Mouse (Mus musculus): ENCODE measurements at regions not wholly inside any gene's neighbourhood (a gene's known extent, or its start where the extent isn't known, plus 50 kb on each side); places are given as distances from the start of the nearest gene placed in this dataset.

DNA sequence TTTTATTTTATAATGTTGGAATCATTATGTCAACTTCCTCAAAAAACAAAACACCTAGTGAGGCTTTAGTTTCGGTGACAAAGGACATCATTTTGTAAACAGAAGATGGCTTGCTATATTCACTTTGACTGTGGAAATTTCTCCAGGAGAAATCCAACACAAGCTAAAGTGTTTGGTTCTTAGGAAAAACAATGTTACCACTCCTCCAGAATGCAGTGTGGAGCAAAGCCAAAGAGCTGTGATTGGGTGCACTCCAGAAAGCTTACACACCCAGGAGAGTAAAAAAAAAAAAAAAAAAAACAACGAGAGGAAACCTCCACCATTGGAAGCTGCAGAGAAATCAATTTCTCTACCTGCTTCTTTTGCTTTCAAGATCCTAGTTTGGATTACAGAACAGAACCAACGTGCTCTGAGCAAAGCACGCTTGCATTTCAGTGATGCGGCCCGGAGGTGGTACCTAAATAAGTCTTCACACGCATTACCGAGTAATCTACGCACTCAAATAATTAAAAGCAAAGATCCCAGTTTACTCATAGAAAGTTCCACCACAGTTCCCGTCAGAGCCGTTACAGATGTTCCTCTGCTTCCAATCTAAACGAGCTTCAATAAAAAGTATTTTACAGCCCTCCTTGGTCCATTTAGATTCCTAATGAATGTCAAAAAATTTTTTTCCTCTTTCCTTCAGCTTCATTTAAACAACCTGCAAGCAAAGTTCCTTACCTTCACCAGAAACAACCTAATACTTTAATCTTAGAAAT lies 199.5 kb upstream of the Gk2 start:
- Histone ChIP-seq H3K4me3 (no peak overlapping the region), H3K4me1 (no peaks in the 10 kb centered on the region), H3K27ac (replicated peaks) (no peak overlapping the region), H3K9me3 (no peaks in the 10 kb centered on the region), H3K27me3 (replicated peaks) (no peaks in the 10 kb centered on the region), H3K4me2 (no peak overlapping the region), H3K36me3 (no peaks in the 10 kb centered on the region), H3K9ac (no peak overlapping the region)
- ATAC-seq (ENCODE audit: extremely low read depth, insufficient number of reproducible peaks, low FRiP score, low TSS enrichment): no peak
- 82% methylated on average over 12 of the region's 12 CpGs for WGBS

DNA sequence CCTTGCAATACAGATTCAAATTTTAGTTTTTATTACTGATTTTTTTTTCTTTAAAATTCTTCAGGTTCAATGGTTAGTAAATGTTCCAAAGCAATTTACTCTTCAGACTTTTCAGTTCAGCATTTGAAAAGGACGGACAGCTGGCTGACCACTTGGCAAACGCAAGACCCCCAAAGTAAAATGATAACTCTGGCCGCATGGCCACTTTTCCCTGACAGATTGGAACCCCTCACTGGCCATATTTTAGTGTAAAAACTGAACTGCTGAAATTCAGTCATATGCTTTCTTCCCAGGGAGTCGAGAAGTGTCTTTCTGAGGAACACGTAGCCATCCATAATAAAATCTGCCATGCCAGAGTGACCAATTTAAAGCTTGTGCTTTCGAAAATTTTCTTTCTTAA lies 198.4 kb upstream of the Gk2 start:
- Histone ChIP-seq H3K27me3 (replicated peaks) (no peaks in the 10 kb centered on the region), H3K4me1 (no peaks in the 10 kb centered on the region), H3K4me2 (no peak overlapping the region), H3K27ac (replicated peaks) (no peak overlapping the region), H3K9ac (no peak overlapping the region), H3K36me3 (no peaks in the 10 kb centered on the region), H3K4me3 (no peak overlapping the region), H3K9me3 (no peaks in the 10 kb centered on the region)
- no peak for ATAC-seq (ENCODE audit: extremely low read depth, insufficient number of reproducible peaks, low FRiP score, low TSS enrichment)
- WGBS: 81% methylated on average over 6 of the region's 6 CpGs

DNA sequence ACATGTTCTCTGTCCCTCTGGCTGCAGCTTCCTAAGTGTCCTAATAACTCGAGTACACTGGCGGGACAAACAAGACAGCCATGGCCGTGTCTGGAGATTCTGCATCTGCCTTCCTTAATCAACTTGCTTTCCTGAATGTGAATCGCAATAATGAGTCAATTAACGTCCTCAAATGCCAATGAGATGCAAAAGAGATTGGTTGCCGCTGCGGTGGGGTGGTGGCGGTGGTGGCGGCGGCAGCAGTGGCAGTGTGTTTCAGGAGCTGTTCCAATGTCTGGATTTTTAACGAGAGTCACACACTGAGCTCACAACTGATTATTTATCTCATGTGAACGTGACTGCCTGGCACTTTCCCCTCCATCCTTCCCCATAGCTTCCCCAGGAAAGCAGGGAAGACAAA lies 197.6 kb upstream of the Gk2 start:
- no peaks in the 10 kb centered on the region for H3K36me3 ChIP-seq
- H3K9ac ChIP-seq: no peak overlapping the region
- no peaks in the 10 kb centered on the region for H3K4me1 ChIP-seq
- no peak overlapping the region for H3K4me3 ChIP-seq
- no peak for ATAC-seq (ENCODE audit: extremely low read depth, insufficient number of reproducible peaks, low FRiP score, low TSS enrichment)
- no peak overlapping the region for H3K27ac ChIP-seq (replicated peaks)
- no peaks in the 10 kb centered on the region for H3K9me3 ChIP-seq
- WGBS: 55% methylated on average over 12 of the region's 12 CpGs
- H3K27me3 ChIP-seq (replicated peaks): no peaks in the 10 kb centered on the region
- H3K4me2 ChIP-seq: no peak overlapping the region

DNA sequence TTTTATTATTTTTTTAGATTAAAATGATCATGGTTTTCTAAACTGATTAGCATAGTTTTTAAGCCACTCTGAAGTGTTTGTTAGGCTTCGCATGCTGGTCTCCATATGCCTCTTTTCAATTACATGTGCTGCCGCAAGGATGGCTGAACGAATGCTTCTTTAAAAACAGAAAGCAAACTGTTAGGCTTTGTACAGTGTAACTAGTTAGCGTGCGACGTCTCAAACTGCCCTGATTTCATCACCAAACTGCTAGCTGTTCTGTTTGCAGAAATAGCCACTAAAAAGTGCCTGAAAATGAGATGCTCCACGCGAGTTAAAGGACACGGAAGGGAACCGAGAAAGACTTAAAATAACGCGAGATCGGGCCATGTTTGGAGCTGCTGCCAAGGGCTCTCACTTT lies 185.4 kb upstream of the Gk2 start:
- H3K9me3 ChIP-seq: no peaks in the 10 kb centered on the region

DNA sequence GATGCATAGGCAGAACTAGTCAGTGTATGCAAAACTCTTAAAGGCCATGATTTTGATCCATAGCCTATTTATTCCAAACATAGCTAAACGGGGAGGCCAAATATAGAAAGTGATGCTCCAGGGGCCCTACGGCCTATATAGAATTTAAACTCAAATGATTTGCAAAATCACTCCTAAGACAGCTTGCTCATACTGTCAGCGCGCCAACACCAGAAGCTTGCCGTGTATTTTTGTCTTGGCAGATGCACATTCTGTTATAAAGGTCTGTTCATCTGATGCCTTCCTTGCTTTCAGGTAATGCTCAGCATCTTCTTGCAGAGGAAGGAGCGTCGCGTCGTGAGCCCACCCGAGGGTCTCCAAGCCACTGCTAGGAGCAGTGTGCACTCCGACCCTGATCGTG lies 184.8 kb upstream of the Gk2 start:
- no peak overlapping the region for H3K9ac ChIP-seq
- whole genome bisulfite sequencing: 84% methylated on average over 12 of the region's 12 CpGs
- ATAC-seq (ENCODE audit: extremely low read depth, insufficient number of reproducible peaks, low FRiP score, low TSS enrichment): no peak

More for the DNA sequence above, 185.4 kb upstream of the Gk2 start:
- no peaks in the 10 kb centered on the region for H3K4me1 ChIP-seq
- no peaks in the 10 kb centered on the region for H3K36me3 ChIP-seq
- no peak for ATAC-seq (ENCODE audit: extremely low read depth, insufficient number of reproducible peaks, low FRiP score, low TSS enrichment)
- WGBS: 82% methylated on average over 13 of the region's 13 CpGs
- no peak overlapping the region for H3K9ac ChIP-seq
- H3K4me2 ChIP-seq: no peak overlapping the region
- no peak overlapping the region for H3K27ac ChIP-seq (replicated peaks)
- no peak overlapping the region for H3K4me3 ChIP-seq
- H3K27me3 ChIP-seq (replicated peaks): no peaks in the 10 kb centered on the region

DNA sequence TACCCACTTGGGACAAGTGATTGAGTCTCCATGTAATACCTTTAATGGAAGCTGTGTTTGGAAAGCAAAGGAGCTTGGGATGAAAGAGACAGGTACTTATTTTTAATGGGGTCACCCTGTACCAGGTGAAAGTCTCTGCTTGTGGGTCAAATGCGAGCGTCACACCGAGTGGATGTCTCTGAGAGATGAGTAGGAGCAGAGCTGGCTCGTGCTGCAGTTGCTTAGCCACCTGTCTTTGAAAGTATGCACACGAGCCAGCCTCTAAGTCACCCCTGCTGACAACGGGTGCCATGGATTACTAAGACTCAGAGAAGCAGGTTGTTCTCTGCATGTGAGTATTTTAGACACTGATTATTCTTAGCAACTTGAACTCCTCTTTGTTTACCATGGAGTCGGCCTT lies 179.5 kb upstream of the Gk2 start:
- Histone ChIP-seq H3K4me2 (no peak overlapping the region), H3K27ac (replicated peaks) (no peak overlapping the region), H3K27me3 (replicated peaks) (no peaks in the 10 kb centered on the region), H3K9me3 (no peaks in the 10 kb centered on the region), H3K4me3 (no peak overlapping the region), H3K36me3 (no peaks in the 10 kb centered on the region), H3K4me1 (peaks cover 3% of the 10 kb centered on the region; the same call in 1 of the 2 replicates), H3K9ac (no peak overlapping the region)
- ATAC-seq (ENCODE audit: extremely low read depth, insufficient number of reproducible peaks, low FRiP score, low TSS enrichment): no peak
- 71% methylated on average over 7 of the region's 7 CpGs for WGBS

More for the DNA sequence above, 184.8 kb upstream of the Gk2 start:
- H3K4me1 ChIP-seq: no peaks in the 10 kb centered on the region
- no peak overlapping the region for H3K4me3 ChIP-seq
- no peak overlapping the region for H3K27ac ChIP-seq (replicated peaks)
- no peak overlapping the region for H3K4me2 ChIP-seq
- H3K36me3 ChIP-seq: no peaks in the 10 kb centered on the region
- H3K27me3 ChIP-seq (replicated peaks): no peaks in the 10 kb centered on the region
- H3K9me3 ChIP-seq: no peaks in the 10 kb centered on the region

DNA sequence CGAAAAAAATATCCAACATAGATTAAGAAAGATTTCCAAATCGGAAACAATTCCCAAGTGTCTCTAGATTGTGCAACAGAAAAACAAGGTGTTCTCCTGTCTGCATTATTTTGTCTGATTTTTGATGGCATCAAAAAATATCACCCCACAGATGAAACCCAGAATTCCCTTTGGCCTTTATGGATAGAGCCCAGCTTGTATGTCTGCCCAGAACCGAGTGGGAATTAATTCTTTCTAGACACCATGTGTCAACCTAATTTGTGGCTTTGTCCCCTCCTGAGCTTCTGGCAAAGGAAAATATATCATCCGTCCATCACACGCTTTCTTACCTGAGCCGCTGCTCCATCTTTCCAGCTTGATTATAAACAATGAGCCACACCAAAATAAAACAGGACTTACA lies 176.9 kb upstream of the Gk2 start:
- no peak overlapping the region for H3K4me3 ChIP-seq
- no peaks in the 10 kb centered on the region for H3K27me3 ChIP-seq (replicated peaks)
- no peak overlapping the region for H3K9ac ChIP-seq
- H3K9me3 ChIP-seq: no peaks in the 10 kb centered on the region
- H3K27ac ChIP-seq (replicated peaks): no peak overlapping the region
- peaks cover 3% of the 10 kb centered on the region; the same call in 1 of the 2 replicates for H3K4me1 ChIP-seq
- 76% methylated on average over 6 of the region's 6 CpGs for WGBS
- H3K36me3 ChIP-seq: no peaks in the 10 kb centered on the region
- H3K4me2 ChIP-seq: no peak overlapping the region
- ATAC-seq (ENCODE audit: extremely low read depth, insufficient number of reproducible peaks, low FRiP score, low TSS enrichment): no peak

DNA sequence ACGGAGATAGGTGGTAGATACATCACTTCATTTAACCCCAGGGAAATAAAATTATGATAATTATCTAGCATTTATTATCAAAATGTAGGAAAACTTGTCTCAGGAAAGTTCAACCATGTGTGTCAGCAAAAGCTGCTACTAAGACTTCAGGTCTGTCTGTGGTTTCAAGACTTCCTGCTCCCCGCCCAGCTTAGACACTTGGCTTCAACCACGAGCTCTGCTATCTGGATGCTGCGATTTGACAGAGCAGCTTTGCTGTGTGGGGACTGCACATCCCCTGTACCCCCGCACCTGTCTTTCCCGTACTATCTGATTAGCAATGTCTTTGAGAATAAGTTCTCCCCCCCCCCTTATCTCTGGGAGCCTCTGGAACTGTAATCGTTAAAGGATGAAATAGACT lies 176.0 kb upstream of the Gk2 start:
- Histone ChIP-seq H3K4me1 (peaks cover 3% of the 10 kb centered on the region; the same call in 1 of the 2 replicates), H3K4me3 (no peak overlapping the region), H3K36me3 (no peaks in the 10 kb centered on the region), H3K9ac (no peak overlapping the region), H3K4me2 (no peak overlapping the region), H3K27ac (replicated peaks) (no peak overlapping the region), H3K9me3 (no peaks in the 10 kb centered on the region), H3K27me3 (replicated peaks) (no peaks in the 10 kb centered on the region)
- ATAC-seq (ENCODE audit: extremely low read depth, insufficient number of reproducible peaks, low FRiP score, low TSS enrichment): no peak
- 52% methylated on average over 7 of the region's 7 CpGs for WGBS

DNA sequence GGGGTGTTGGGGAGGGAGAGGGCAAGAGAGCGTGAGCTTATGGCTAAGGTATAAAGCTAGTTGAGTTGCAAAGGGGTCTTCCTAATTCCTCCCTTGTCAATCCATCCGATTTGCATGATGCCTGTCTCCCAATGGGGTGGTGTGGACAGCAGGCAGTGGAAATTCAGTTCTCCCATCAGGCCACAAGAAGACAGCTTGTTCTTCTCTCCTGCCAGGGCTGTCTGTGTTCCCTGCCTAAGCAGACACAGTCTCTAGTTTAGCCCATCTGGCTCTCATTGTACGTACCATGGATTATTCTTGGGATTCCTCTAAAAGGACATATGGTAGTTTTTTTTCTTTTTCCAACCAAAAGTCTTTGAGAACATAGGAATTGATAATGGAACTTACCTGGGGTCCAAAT lies 168.4 kb upstream of the Gk2 start:
- no peaks in the 10 kb centered on the region for H3K36me3 ChIP-seq
- H3K4me3 ChIP-seq: no peak overlapping the region
- no peak overlapping the region for H3K4me2 ChIP-seq
- no peak overlapping the region for H3K27ac ChIP-seq (replicated peaks)
- ATAC-seq (ENCODE audit: extremely low read depth, insufficient number of reproducible peaks, low FRiP score, low TSS enrichment): no peak
- no peak overlapping the region for H3K9ac ChIP-seq
- WGBS: 71% methylated on average over 3 of the region's 3 CpGs
- no peaks in the 10 kb centered on the region for H3K27me3 ChIP-seq (replicated peaks)
- no peaks in the 10 kb centered on the region for H3K9me3 ChIP-seq
- H3K4me1 ChIP-seq: no peaks in the 10 kb centered on the region

DNA sequence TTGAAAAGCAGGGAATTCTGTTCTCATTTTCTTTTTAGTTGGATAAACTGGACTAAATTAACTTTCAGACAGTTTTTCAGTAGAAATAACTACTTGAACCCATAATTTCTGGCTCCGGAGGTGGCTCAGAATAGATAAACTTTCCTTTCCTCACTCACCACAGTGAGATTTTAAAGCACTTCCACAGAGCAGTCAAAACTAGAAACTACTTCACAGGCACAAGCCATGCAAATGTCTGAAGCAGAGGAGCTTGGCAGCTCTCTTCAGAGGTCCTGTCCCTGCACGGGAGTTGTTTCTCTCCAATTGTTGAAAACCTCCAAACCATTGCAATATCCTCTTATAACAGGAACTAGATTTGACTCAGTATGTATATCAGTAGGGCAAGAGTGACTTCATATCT lies 163.1 kb upstream of the Gk2 start:
- WGBS: 68% methylated on average over 2 of the region's 2 CpGs
- no peak for ATAC-seq (ENCODE audit: extremely low read depth, insufficient number of reproducible peaks, low FRiP score, low TSS enrichment)
- Histone ChIP-seq H3K4me2 (no peak overlapping the region), H3K27me3 (replicated peaks) (no peaks in the 10 kb centered on the region), H3K9me3 (no peaks in the 10 kb centered on the region), H3K4me1 (no peaks in the 10 kb centered on the region), H3K27ac (replicated peaks) (no peak overlapping the region), H3K36me3 (no peaks in the 10 kb centered on the region), H3K9ac (no peak overlapping the region), H3K4me3 (no peak overlapping the region)

DNA sequence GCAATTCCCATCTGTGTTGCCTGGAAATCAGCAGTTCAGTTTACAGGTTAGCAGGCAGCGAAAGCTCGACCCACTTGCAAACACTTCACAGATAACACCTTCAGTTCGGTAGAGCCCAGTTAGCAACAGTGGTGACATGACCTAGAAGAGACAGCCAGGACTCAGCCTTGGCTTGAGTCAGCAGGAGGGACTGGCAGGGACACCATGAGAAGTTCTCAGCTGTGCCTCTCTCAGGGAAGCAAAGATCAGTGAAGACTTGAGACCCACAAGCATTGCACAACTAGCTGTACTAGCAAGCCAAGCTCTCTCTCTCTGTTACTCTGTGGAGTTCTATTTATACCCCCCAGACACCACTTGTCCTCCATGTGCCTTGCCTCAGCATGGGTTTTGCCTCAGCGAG lies 161.6 kb upstream of the Gk2 start:
- no peak overlapping the region for H3K9ac ChIP-seq
- no peak overlapping the region for H3K4me3 ChIP-seq
- H3K27me3 ChIP-seq (replicated peaks): no peaks in the 10 kb centered on the region
- no peaks in the 10 kb centered on the region for H3K9me3 ChIP-seq
- H3K36me3 ChIP-seq: no peaks in the 10 kb centered on the region
- no peak overlapping the region for H3K27ac ChIP-seq (replicated peaks)
- 43% methylated on average over 4 of the region's 4 CpGs for WGBS
- H3K4me2 ChIP-seq: no peak overlapping the region
- H3K4me1 ChIP-seq: no peaks in the 10 kb centered on the region
- no peak for ATAC-seq (ENCODE audit: extremely low read depth, insufficient number of reproducible peaks, low FRiP score, low TSS enrichment)

DNA sequence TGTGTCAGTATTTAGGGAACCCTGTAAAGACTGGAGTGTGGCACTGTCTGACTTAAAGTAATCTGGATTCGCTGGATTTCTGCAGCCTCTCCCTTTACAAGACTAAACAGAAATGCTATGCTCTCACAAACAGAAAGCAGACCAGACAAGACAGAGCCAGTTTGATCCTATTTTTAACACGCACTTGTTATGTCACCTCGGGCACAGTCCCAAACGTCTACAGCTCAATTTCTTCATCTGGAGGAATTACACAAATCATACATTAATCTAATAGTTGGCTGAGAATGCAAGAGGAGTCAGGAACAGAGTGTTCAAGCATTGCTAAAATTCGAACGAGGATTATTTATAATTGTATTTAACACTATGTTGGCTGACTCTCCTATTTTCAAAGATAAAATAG lies 145.4 kb upstream of the Gk2 start:
- no peaks in the 10 kb centered on the region for H3K9me3 ChIP-seq
- WGBS: 45% methylated on average over 6 of the region's 6 CpGs
- H3K4me1 ChIP-seq: peaks cover 8% of the 10 kb centered on the region; the same call in 1 of the 2 replicates
- H3K4me3 ChIP-seq: no peak overlapping the region
- peak overlapping the region; percentile 20; the same call in 1 of the 2 replicates for H3K4me2 ChIP-seq
- H3K27me3 ChIP-seq (replicated peaks): no peaks in the 10 kb centered on the region
- H3K27ac ChIP-seq (replicated peaks): no peak overlapping the region
- no peak overlapping the region for H3K9ac ChIP-seq
- no peak; the same call in 1 of the 2 replicates for ATAC-seq (ENCODE audit: extremely low read depth, insufficient number of reproducible peaks, low FRiP score, low TSS enrichment)
- H3K36me3 ChIP-seq: no peaks in the 10 kb centered on the region
